Mouse (Mus musculus) lung, postnatal 0 days (tissue): ENCODE results near the gene Gpank1. TPM values are rescaled to one million over a fixed set of nuclear protein-coding genes. Genes with fewer than 3 reads are reported as not detected.

Source experiments
- ATAC-seq: fragments of 200-750 bp; cut with Nextera tagmentation; 2 replicates; pipeline ENCODE4 v1.8.0; 2017; ENCODE audit warnings: moderate library complexity
- DNase-seq: peaks from one replicate; pipeline ENCODE4 v3.0.0-alpha.2; 2016; ENCODE audit warnings: low spot score
- H3K27ac ChIP-seq: fragments of 300-500 bp; sonication (generic); 2 replicates; pipeline ENCODE4 v1.5.1; 2014; ENCODE audit warnings: antibody characterized with exemption, mild to moderate bottlenecking, low read length, mixed read lengths
- H3K27me3 ChIP-seq: fragments of 300-500 bp; sonication (generic); replicated peaks from 2 replicates; pipeline ENCODE4 v1.6.1; 2014; ENCODE audit warnings: low read length, mixed read lengths; ENCODE audit not compliant: insufficient read depth
- H3K36me3 ChIP-seq: fragments of 300-500 bp; sonication (generic); 2 replicates; pipeline ENCODE4 v1.6.1; 2014; ENCODE audit warnings: low read length, mixed read lengths; ENCODE audit not compliant: insufficient read depth
- H3K4me1 ChIP-seq: fragments of 300-500 bp; sonication (generic); 2 replicates; pipeline ENCODE4 v1.6.1; 2014; ENCODE audit warnings: antibody characterized with exemption, low read depth, low read length, mixed read lengths; ENCODE audit not compliant: insufficient read depth
- H3K4me2 ChIP-seq: fragments of 300-500 bp; sonication (generic); replicated peaks from 2 replicates; pipeline ENCODE4 v1.6.1; 2014; ENCODE audit warnings: low read depth, mild to moderate bottlenecking, low read length, moderate library complexity, mixed read lengths
- H3K4me3 ChIP-seq: fragments of 300-500 bp; sonication (generic); 2 replicates; pipeline ENCODE4 v1.5.1; 2014; ENCODE audit warnings: low read depth, low read length
- H3K9ac ChIP-seq: fragments of 300-500 bp; sonication (generic); replicated peaks from 2 replicates; pipeline ENCODE4 v1.6.1; 2014; ENCODE audit warnings: low read depth, mild to moderate bottlenecking
- H3K9me3 ChIP-seq: fragments of 300-500 bp; sonication (generic); 2 replicates; pipeline ENCODE4 v1.6.1; 2016; ENCODE audit warnings: low read length, mixed read lengths
- CTCF ChIP-seq: IDR thresholded peaks from 2 replicates; pipeline ENCODE4 v1.5.1; 2016; ENCODE audit warnings: antibody characterized with exemption, mild to moderate bottlenecking
- EP300 ChIP-seq: IDR thresholded peaks from 2 replicates; pipeline ENCODE4 v1.6.1; 2016; ENCODE audit warnings: antibody characterized with exemption, mild to moderate bottlenecking, control low read depth
- WGBS: fragments of 180-500 bp; shearing (Covaris S2); extraction: QIAGEN DNeasy Blood & Tissue Kit; methylation state at CpG from one replicate; pipeline ENCODE4 v1.1.7; 2014; 5-methylcytosine and 5-hydroxymethylcytosine counted together
- polyA plus RNA-seq: library from polyadenylated mRNA; unstranded; fragments of >200 nt; fragmentation: Nextera tagmentation; extraction: Ambion mirVana; gene quantifications from 2 replicates; pipeline ENCODE4 v1.2.1, GENCODE M21; 2015

The Gpank1 gene
- polyA plus RNA-seq, 1 experiment from 2014 or later: 18.5 TPM

GRCm38 (mm10) chr17:35126206-35126611 lies 5.0 kb downstream of the Gpank1 start, which contains the start of gene D17H6S53E:
Gene D17H6S53E, plus strand, starts transcription at chr17:35126373.
- H3K27me3 ChIP-seq: no peaks in the 10 kb centered on the region
- peak; percentile 36; the same call in 1 of the 2 replicates for TF ChIP-seq CTCF
- TF ChIP-seq EP300: no peak

GRCm38 (mm10) chr17:35127017-35127416 lies 5.8 kb downstream of the Gpank1 start:
- H3K4me2 ChIP-seq: peak overlapping the region; percentile 81
- peak overlapping the region; percentile 68 for H3K9ac ChIP-seq
- no peaks in the 10 kb centered on the region for H3K36me3 ChIP-seq
- H3K9me3 ChIP-seq: no peaks in the 10 kb centered on the region
- peaks cover 15% of the 10 kb centered on the region for H3K4me1 ChIP-seq
- DNase-seq (peak; percentile 24), ATAC-seq (no peak)
- TF ChIP-seq CTCF (no peak), EP300 (no peak)
- H3K4me3 ChIP-seq: peak overlapping the region; percentile 62
- no peaks in the 10 kb centered on the region for H3K27me3 ChIP-seq
- H3K27ac ChIP-seq: peak overlapping the region; percentile 92; the same call in 1 of the 2 replicates
- 52% methylated on average over 13 of the region's 13 CpGs for WGBS

More at GRCm38 (mm10) chr17:35126206-35126611, 5.0 kb downstream of the Gpank1 start, which contains the start of gene D17H6S53E:
- WGBS: under 1% methylated on average over 36 of the region's 36 CpGs
- H3K4me3 ChIP-seq: peak within 1 kb of the TSS; percentile 62
- H3K36me3 ChIP-seq: no peaks in the 10 kb centered on the region
- H3K9ac ChIP-seq: peak within 1 kb of the TSS; percentile 68
- peak within 1 kb of the TSS; percentile 81 for H3K4me2 ChIP-seq
- peak; percentile 55 for ATAC-seq
- no peaks in the 10 kb centered on the region for H3K9me3 ChIP-seq
- H3K27ac ChIP-seq: peak within 1 kb of the TSS; percentile 92
- H3K4me1 ChIP-seq: peaks cover 15% of the 10 kb centered on the region
- peak; percentile 82 for DNase-seq

DNA sequence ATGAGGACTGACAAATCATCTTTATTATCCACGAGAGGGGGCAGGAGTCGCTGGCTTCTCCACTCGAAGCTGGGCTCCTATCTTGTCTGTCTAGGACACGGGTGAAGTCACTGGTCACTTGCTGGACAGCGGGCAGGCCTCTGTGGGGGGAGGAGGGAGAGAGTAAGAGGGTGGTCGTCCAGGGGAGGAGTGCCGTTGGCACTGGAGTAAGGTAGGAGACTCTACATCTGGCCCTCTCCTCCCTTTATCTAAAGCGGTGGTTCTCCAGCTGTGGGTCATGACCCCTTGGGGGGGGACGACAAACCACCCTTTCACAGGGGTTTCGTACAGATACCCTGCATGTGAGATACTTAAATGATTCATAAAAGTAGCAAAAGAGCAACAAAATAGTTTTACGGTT lies 7.7 kb downstream of the Gpank1 start:
- no peak overlapping the region for H3K4me3 ChIP-seq
- no peaks in the 10 kb centered on the region for H3K36me3 ChIP-seq
- no peaks in the 10 kb centered on the region for H3K9me3 ChIP-seq
- TF ChIP-seq CTCF (no peak), EP300 (no peak)
- H3K4me2 ChIP-seq: no peak overlapping the region
- no peak overlapping the region for H3K27ac ChIP-seq
- no peaks in the 10 kb centered on the region for H3K27me3 ChIP-seq
- DNase-seq: no peak
- ATAC-seq: no peak
- 60% methylated on average over 11 of the region's 11 CpGs for WGBS
- peaks cover 15% of the 10 kb centered on the region for H3K4me1 ChIP-seq
- H3K9ac ChIP-seq: no peak overlapping the region

DNA sequence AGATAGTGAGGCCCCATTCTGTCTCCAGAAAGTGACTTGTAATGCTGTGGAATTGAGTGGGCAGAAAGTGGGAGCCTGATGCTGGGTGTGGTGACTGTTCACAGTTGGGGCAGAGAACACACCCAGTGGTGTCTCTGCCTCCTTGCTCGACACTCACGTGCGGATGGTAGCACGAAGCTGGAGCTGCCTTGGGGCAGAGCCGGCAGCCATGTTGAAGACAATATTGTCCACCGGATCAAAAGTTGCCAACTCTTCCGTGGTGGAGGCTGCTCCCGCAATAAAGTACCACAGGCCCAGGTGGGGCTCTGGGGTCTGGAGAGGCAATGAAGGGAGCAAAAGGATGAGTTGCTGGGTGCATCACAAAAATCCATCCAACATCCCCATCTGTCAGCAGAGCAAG lies 9.8 kb downstream of the Gpank1 start:
- H3K4me2 ChIP-seq: no peak overlapping the region
- peaks cover 10% of the 10 kb centered on the region; the same call in 1 of the 2 replicates for H3K4me1 ChIP-seq
- no peak overlapping the region for H3K4me3 ChIP-seq
- TF ChIP-seq EP300 (no peak), CTCF (no peak)
- 85% methylated on average over 8 of the region's 8 CpGs for whole genome bisulfite sequencing
- ATAC-seq (no peak), DNase-seq (no peak)
- H3K9me3 ChIP-seq: no peaks in the 10 kb centered on the region
- H3K27ac ChIP-seq: no peak overlapping the region
- H3K9ac ChIP-seq: no peak overlapping the region
- H3K27me3 ChIP-seq: no peaks in the 10 kb centered on the region
- no peaks in the 10 kb centered on the region for H3K36me3 ChIP-seq

DNA sequence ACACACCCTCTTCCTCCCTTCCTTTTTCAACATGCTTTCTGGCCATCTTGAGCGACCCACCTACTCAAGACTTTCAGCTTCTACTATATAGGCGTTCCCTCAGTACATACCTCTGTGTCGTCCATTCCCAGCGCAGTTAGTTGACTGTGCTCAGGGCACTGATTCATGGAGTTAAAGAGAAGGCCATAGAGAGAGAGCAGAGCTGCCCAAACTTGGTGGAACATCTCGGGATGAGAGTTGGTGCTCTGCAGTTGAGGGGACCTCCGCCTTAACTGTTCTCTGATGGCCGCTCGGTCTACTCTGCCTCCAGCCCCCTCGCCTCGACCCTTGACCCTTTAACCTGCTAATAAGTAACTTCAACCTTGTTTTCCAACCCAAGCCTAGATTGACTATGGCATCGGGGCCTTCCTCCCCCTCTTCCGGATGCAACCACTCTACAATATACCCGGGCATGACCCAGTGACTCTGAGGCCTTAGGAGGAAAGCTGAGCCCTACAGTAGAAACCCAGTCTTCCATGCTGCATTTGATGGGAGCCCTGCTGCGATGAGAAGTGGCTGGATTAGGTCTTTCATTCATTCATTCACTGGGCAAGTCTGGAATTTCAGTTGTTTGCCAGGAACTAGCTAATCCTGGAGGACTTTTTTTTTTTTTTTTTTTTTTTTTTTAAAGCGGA lies 10.4 kb downstream of the Gpank1 start, which contains the start of gene Apom:
Apom (minus strand) TSS at position 551 of the 674 bp plus-strand sequence.
- no peak within 1 kb of the TSS for H3K4me3 ChIP-seq
- 74% methylated on average over 15 of the region's 15 CpGs for WGBS
- no peak for TF ChIP-seq EP300
- H3K27me3 ChIP-seq: no peaks in the 10 kb centered on the region
- H3K36me3 ChIP-seq: no peaks in the 10 kb centered on the region
- no peak within 1 kb of the TSS for H3K9ac ChIP-seq
- H3K27ac ChIP-seq: no peak within 1 kb of the TSS
- H3K4me1 ChIP-seq: peaks cover 10% of the 10 kb centered on the region; the same call in 1 of the 2 replicates
- ATAC-seq: no peak
- DNase-seq: no peak
- no peaks in the 10 kb centered on the region for H3K9me3 ChIP-seq
- H3K4me2 ChIP-seq: no peak within 1 kb of the TSS

- no peak overlapping the region for H3K4me2 ChIP-seq
- 63% methylated on average over 3 of the region's 3 CpGs for WGBS
- TF ChIP-seq EP300 (no peak), CTCF (no peak)
- H3K9ac ChIP-seq: no peak overlapping the region
- H3K27me3 ChIP-seq: no peaks in the 10 kb centered on the region
- no peak overlapping the region for H3K4me3 ChIP-seq
- DNase-seq: no peak
- no peaks in the 10 kb centered on the region for H3K36me3 ChIP-seq
- no peak for ATAC-seq
- H3K4me1 ChIP-seq: peaks cover 7% of the 10 kb centered on the region
- H3K9me3 ChIP-seq: no peaks in the 10 kb centered on the region
- no peak overlapping the region for H3K27ac ChIP-seq
Measured at GRCm38 (mm10) chr17:35132174-35132560, 10.9 kb downstream of the Gpank1 start.
